8 mouse cellular contexts compared by ENCODE assay signal in the genomic region with DNA sequence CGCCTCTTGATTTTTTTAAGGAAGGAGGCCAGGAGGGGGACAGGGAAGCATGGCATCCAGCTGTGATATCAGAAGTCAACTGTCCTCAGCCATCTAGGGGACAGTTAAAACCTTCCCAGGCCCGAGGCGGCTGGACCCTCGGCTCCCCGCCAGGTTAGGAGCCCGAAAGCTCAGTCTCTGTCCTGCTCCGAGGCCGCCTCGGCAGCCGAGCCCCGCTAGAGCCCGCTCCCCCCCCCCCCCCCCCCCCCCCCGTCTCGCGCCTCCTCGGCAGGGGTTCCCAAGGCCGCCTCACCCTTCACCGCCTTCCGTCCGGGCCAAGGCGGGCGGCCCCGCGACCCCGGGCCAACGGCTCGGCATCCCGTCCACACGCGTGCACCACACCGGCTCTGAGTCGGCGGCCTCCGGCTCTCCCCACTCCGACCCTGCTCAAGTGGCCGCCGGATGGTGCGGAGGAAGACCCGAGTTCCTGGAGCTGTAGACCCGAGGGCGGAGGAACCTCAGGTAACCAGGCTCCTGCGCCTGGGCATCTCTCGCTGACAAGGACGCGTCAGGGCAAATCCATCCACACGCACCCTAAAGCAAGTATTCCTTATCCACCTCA. TPM values are rescaled to one million over a fixed set of nuclear protein-coding genes. Genes with fewer than 3 reads are reported as not detected.
DNase-seq lines count a peak whose midpoint lies in the region; ATAC-seq and TF ChIP-seq lines count a peak whose summit lies in the region.

A gene (plus strand): TSS at position 286 of the 601 bp plus-strand sequence.

- intact Hi-C loops in heart, postnatal 14 days (cut with DNase I), result loop anchor here (10.0 kb wide), 1 partner anchor 237 kb away; no protein-coding TSS in a partner anchor

- H3K4me2 ChIP-seq in limb, embryonic 11.5 days (ENCODE audit: low read depth, severe bottlenecking), result peak within 1 kb of the TSS; percentile 65
- H3K4me2 ChIP-seq in myocyte (ENCODE audit: low read depth), result peak within 1 kb of the TSS; percentile 96

- peaks cover 10% of the 10 kb centered on the region; the same call in 1 of the 2 replicates for H3K36me3 ChIP-seq in limb, embryonic 11.5 days (ENCODE audit: control insufficient read depth, insufficient read depth, low read length)
- H3K36me3 ChIP-seq in myocyte (ENCODE audit: control insufficient read depth, insufficient read depth), result peaks cover 24% of the 10 kb centered on the region

- TF ChIP-seq POLR2A in myocyte (IDR thresholded peaks at IDR 0.05; ENCODE audit: insufficient read length, low read depth), result no peak

- no peaks in the 10 kb centered on the region for H3K27me3 ChIP-seq in limb, embryonic 11.5 days (ENCODE audit: control insufficient read depth, insufficient read depth, low read length)
- H3K27me3 ChIP-seq in myocyte (ENCODE audit: control insufficient read depth, insufficient read depth, insufficient read length), result no peaks in the 10 kb centered on the region

- H3K79me2 ChIP-seq in myocyte (ENCODE audit: control insufficient read depth, insufficient read depth), result peaks cover 18% of the 10 kb centered on the region

- peak within 1 kb of the TSS; percentile 64 for H3K4me3 ChIP-seq in limb, embryonic 11.5 days (ENCODE audit: low read depth, low read length)
- peak within 1 kb of the TSS; percentile 75 for H3K4me3 ChIP-seq in myocyte

- no peak for DNase-seq in cerebellum, adult 11 months
- peak; percentile 57 for DNase-seq in right cerebral cortex, postnatal 14 days
- DNase-seq in right cerebral cortex, postnatal 36 days (ENCODE audit: low spot score in 2 of 2), result no peak
- peak in 1 of 2 experiments; percentile 45 for DNase-seq in heart, postnatal 14 days
- no peak for DNase-seq in limb, embryonic 11.5 days (ENCODE audit: low spot score)

- H3ac ChIP-seq in myocyte (ENCODE audit: control insufficient read depth, insufficient read length), result peak within 1 kb of the TSS; percentile 79

- H3K4me1 ChIP-seq in limb, embryonic 11.5 days (ENCODE audit: control insufficient read depth, insufficient read depth, low read length), result no peaks in the 10 kb centered on the region

- peak within 1 kb of the TSS; percentile 94 for H3K27ac ChIP-seq in limb, embryonic 11.5 days (replicated peaks; ENCODE audit: low read depth, low read length)

- 1% methylated on average over 22 of the region's 46 CpGs for WGBS in limb, embryonic 11.5 days

- H3K9ac ChIP-seq in limb, embryonic 11.5 days (ENCODE audit: low read length), result peak within 1 kb of the TSS; percentile 69

- H3K9me3 ChIP-seq in limb, embryonic 11.5 days (ENCODE audit: control insufficient read depth, low read length), result no peaks in the 10 kb centered on the region

- ATAC-seq in cerebellum, adult (ENCODE audit: insufficient number of reproducible peaks, low FRiP score, low TSS enrichment), result peak; percentile 68; the same call in 1 of the 2 replicates
- peak; percentile 68 for ATAC-seq in erythroid progenitor cell, adult 5-6 weeks (replicated peaks; ENCODE audit: low FRiP score, poor library complexity, severe bottlenecking)
- peak; percentile 65 for ATAC-seq in limb, embryonic 11.5 days (ENCODE audit: insufficient number of reproducible peaks, low FRiP score, low TSS enrichment, low read depth)

TF ChIP-seq in myocyte, 11 proteins besides CTCF, POLR2A, EP300 and RAD21:
- TF ChIP-seq MAX (IDR thresholded peaks at IDR 0.05; ENCODE audit: low read depth) (no peak), TCF12 (IDR thresholded peaks at IDR 0.05; ENCODE audit: insufficient read depth, poor library complexity, severe bottlenecking) (no peak), MYOG (IDR thresholded peaks at IDR 0.05; ENCODE audit: control insufficient read depth in 1 of 3, insufficient read depth in 1 of 3, insufficient read length in 2 of 3, low read depth in 2 of 3) (no peak), POLR2AphosphoS2 (IDR thresholded peaks at IDR 0.05; ENCODE audit: insufficient read length, low read depth) (peak; percentile 16)

RNA-seq across cellular contexts. Expression of the gene that starts here (rescaled TPM):
- total RNA-seq in erythroid progenitor cell, adult 5-6 weeks (2015; ENCODE audit: low replicate concordance), result 30.2 and 39.6 TPM in 2 replicates
- total RNA-seq in erythroid progenitor cell, adult 5-6 weeks (2017; ENCODE audit: low replicate concordance), result 15.2 and 16.8 TPM in 2 replicates
- 10 to 100 TPM; 23.1 to 25.6 TPM for total RNA-seq in heart, postnatal 14 days (2021)
- 86.2 and 89.3 TPM in 2 replicates for polyA plus RNA-seq in limb, embryonic 11.5 days (2014; fragmentation: Nextera tagmentation; extraction: Ambion mirVana)
- polyA plus RNA-seq in myocyte (2012; fragmentation: generic; extraction: Trizol), result 18.9 TPM
